Mouse (Mus musculus): ENCODE measurements around the gene Als2cr12.
"Not testable (repeated sequence)": the region's sequence is repeated elsewhere in the genome, so short reads cannot be mapped to it uniquely, and the experiment has no call there.

The Als2cr12 gene

DNA sequence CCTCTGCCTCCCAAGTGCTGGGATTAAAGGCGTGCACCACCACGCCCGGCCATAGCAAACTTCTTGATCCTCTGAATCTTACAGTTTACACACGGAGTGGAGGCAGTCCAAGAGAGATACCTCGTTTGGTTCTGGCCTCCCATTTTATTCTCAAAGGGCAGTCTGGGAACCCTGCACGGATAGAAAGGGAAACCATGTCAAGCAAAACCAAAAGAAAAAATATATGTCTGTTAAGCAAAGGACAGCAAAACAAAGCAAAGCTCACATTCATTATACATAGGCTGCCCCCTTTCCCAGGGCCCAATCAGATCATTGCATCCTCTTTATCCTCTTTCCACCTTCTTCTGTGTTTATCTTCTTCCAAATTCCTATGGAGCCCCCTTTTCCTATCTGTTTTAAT, 82.0 kb downstream of the Als2cr12 start:
- DNase-seq (ENCODE audit: low spot score): no peak

GRCm38 (mm10) chr1:58610611-58611010, 85.2 kb downstream of the Als2cr12 start:
- no peak for DNase-seq (ENCODE audit: low spot score)

GRCm38 (mm10) chr1:58610166-58610565, 85.6 kb downstream of the Als2cr12 start:
- DNase-seq (ENCODE audit: low spot score): no peak

DNA sequence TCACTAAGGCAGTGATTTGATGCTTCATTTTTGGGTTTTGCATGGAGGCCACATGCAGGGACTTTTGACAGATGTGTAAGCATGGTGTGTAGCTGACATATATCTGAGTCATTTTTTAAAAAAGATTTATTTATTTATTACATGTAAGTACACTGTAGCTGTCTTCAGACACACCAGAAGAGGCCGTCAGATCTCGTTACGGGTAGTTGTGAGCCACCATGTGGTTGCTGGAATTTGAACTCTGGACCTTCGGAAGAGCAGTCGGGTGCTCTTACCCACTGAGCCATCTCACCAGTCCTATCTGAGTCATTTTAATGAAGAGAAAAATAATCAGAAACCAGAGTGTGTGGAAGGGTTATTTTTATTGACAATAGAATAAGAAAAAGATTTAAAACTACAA, 86.2 kb downstream of the Als2cr12 start:
- not testable (repeated sequence) for DNase-seq (ENCODE audit: low spot score)

DNA sequence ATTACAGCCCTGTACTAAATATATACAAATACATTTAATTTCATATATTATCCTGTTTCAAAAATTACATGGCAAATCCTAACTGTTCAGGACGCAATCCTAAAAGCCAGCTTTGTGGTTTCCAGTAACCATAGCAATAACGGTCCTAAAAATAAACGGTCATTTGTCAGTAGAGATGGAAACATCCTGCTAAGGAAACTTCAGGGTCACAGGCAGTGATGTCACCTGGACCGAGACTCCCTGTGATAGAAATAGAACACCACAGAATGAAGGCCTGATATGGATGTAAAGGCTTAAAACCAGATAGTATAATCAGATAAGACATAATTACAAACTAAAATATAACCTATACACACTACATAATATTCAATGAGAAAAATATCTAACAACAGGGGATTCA, 92.1 kb downstream of the Als2cr12 start:
- DNase-seq (ENCODE audit: low spot score): no peak

DNA sequence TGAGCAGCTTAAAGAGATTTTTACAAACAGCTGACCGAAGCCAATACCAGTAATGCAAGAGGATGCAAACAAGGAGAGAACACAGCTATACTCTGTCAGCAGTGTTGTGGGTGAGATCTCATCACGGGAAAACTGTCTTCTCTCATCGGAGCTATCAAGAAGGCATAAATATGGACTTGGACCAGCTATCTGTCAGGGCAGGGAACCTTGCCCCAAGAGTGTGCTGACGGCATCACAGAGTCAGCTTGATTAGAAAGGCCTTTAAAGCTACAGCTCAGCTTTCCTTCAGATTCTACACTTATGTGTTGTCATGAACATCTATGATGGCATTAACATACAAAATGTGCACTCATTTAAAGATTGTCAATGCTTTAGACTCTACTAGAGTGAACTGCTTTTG, 93.1 kb downstream of the Als2cr12 start:
- DNase-seq (ENCODE audit: low spot score): no peak
